Mouse (Mus musculus): ENCODE measurements around the gene Cyfip2.

DNA sequence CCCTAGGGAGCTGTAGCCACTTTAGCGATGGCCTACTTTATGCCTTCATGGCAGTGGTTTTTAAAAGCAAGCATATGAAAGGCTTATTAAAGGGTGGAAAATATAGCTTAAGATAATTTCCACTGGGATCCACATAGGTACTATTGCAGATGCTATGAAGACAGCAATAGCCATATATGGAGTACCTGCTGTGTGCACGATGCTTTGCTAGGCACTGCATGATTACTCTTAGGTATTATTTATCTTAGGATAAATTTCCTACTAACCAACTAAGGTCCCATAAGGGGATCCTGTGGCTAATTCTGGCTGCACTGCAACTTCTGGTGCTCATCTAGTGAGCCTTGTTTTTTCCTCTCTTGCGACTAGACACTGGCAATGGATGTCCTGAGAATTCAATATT, 64.3 kb downstream of the Cyfip2 start:
- TF ChIP-seq CTCF (IDR thresholded peaks at IDR 0.05; ENCODE audit: borderline replicate concordance, extremely low read depth, insufficient read depth, insufficient read length) (no peak), POLR2A (IDR thresholded peaks at IDR 0.05; ENCODE audit: borderline replicate concordance, extremely low read depth, insufficient read depth, insufficient read length, poor library complexity, severe bottlenecking) (no peak)

Measured in brain, embryonic 14.5 days (tissue).